ENCODE assay signal across 22 mouse cellular contexts in genomic region chr17:71942052-71942451, GRCm38 (mm10).
DNase-seq lines count a peak whose midpoint lies in the region; ATAC-seq lines count a peak whose summit lies in the region.
"Had no signal": no experiment of that assay in that cellular context is flagged by ENCODE, and none has a peak within 500 bp of the region (broad histone marks: within the 10 kb centered on the region; RNA-seq: fewer than 3 reads in every experiment).

No protein-coding gene starts in this region.

- H3K4me2 ChIP-seq in heart, embryonic 15.5 days: no peak overlapping the region
- H3K4me2 ChIP-seq in kidney, embryonic 16.5 days (replicated peaks; ENCODE audit: low read depth, low read length): no peak overlapping the region
- H3K4me2 ChIP-seq: heart, embryonic 13.5 days; hindbrain, embryonic 14.5 days; neural tube, embryonic 13.5 days had no signal

- H3K27me3 ChIP-seq in heart, embryonic 15.5 days: no peaks in the 10 kb centered on the region
- no peaks in the 10 kb centered on the region for H3K27me3 ChIP-seq in kidney, embryonic 16.5 days (ENCODE audit: insufficient read depth, low read length)
- H3K27me3 ChIP-seq: heart, embryonic 13.5 days; neural tube, embryonic 13.5 days; Patski had no signal

- H3K9me3 ChIP-seq in heart, embryonic 15.5 days (replicated peaks): no peaks in the 10 kb centered on the region
- H3K9me3 ChIP-seq in kidney, embryonic 16.5 days (ENCODE audit: low read length): no peaks in the 10 kb centered on the region
- H3K9me3 ChIP-seq: heart, embryonic 13.5 days; midbrain, embryonic 10.5 days; neural tube, embryonic 13.5 days had no signal

- no peak for DNase-seq in heart, postnatal 10 days
- peak; percentile 28 to 30 for DNase-seq in kidney, adult 8-10 months
- peak; percentile 10 for DNase-seq in NIH3T3 (ENCODE audit: low read depth)
- DNase-seq in kidney, postnatal 25 days: peak; percentile 53 to 61
- no peak for DNase-seq in embryo, embryonic 10.5 days (ENCODE audit: low spot score)
- DNase-seq: B cell, adult 2 months; cerebellum, adult 9-10 months; gastrocnemius, postnatal 36 days; layer of hippocampus, adult 9-11 months; lung, postnatal 4 days; right cerebral cortex, postnatal 25 days; thymus, postnatal 36 days had no signal

- peaks cover 4% of the 10 kb centered on the region; the same call in 1 of the 2 replicates for H3K4me1 ChIP-seq in heart, embryonic 15.5 days (replicated peaks)
- H3K4me1 ChIP-seq in kidney, embryonic 16.5 days (ENCODE audit: insufficient read depth, low read length): peaks cover 1% of the 10 kb centered on the region
- H3K4me1 ChIP-seq: heart, embryonic 13.5 days had no signal

- no peak overlapping the region for H3K9ac ChIP-seq in heart, embryonic 15.5 days
- H3K9ac ChIP-seq in kidney, embryonic 16.5 days (replicated peaks; ENCODE audit: low read length): no peak overlapping the region
- H3K9ac ChIP-seq: heart, embryonic 13.5 days; hindbrain, embryonic 14.5 days; liver, embryonic 14.5 days; neural tube, embryonic 13.5 days had no signal

- peak; percentile 53; the same call in 1 of the 2 replicates for ATAC-seq in heart, embryonic 15.5 days (replicated peaks; ENCODE audit: insufficient number of reproducible peaks, insufficient read depth, low FRiP score, low read depth)
- no peak for ATAC-seq in kidney, embryonic 16.5 days (ENCODE audit: low FRiP score, low TSS enrichment)
- ATAC-seq: activated CD4-positive, CD25-positive, alpha-beta regulatory T cell, adult 4 months; intestine, embryonic 16.5 days; Patski had no signal

- H3K27ac ChIP-seq in heart, embryonic 15.5 days: no peak overlapping the region
- no peak overlapping the region for H3K27ac ChIP-seq in kidney, embryonic 16.5 days (ENCODE audit: low read length)
- H3K27ac ChIP-seq: heart, embryonic 13.5 days; hindbrain, embryonic 14.5 days; liver, embryonic 14.5 days; neural tube, embryonic 13.5 days had no signal

- no peaks in the 10 kb centered on the region for H3K36me3 ChIP-seq in heart, embryonic 15.5 days
- no peaks in the 10 kb centered on the region for H3K36me3 ChIP-seq in kidney, embryonic 16.5 days (ENCODE audit: insufficient read depth, low read length)
- H3K36me3 ChIP-seq: heart, embryonic 13.5 days; midbrain, embryonic 10.5 days; neural tube, embryonic 13.5 days had no signal

- H3K4me3 ChIP-seq in heart, embryonic 15.5 days: no peak overlapping the region
- no peak overlapping the region for H3K4me3 ChIP-seq in kidney, embryonic 16.5 days (ENCODE audit: low read length)
- H3K4me3 ChIP-seq: heart, embryonic 13.5 days; midbrain, embryonic 10.5 days; neural tube, embryonic 13.5 days had no signal

- intact Hi-C loops in heart, postnatal 10 days (cut with DNase I): no loop called here

Comparison
In these comparisons a context has a peak if more than half of its experiments do, and no peak if none do; other contexts are left out.
1. DNase-seq: peak in kidney, adult 8-10 months (2 of 2), NIH3T3 (single experiment) and kidney, postnatal 25 days (2 of 2); none in heart, postnatal 10 days (0 of 2) and embryo, embryonic 10.5 days (single experiment).